Mouse (Mus musculus) kidney, adult 11 months (tissue): Measurements from ENCODE around the gene Clec2e.

ENCODE experiments used
- DNase-seq: peaks from one replicate; pipeline ENCODE4 v3.0.0; 2022

The Clec2e gene

GRCm38 (mm10) chr6:129056237-129056636 lies 44.5 kb downstream of the Clec2e start:
- no peak for DNase-seq

GRCm38 (mm10) chr6:129051731-129052130 lies 49.0 kb downstream of the Clec2e start:
- no peak for DNase-seq

GRCm38 (mm10) chr6:129051086-129051485 lies 49.6 kb downstream of the Clec2e start:
- no peak for DNase-seq

GRCm38 (mm10) chr6:129049596-129050251 lies 51.0 kb downstream of the Clec2e start:
- no peak for DNase-seq

- peak; percentile 62 for DNase-seq
Measured at GRCm38 (mm10) chr6:129048857-129049473, 51.7 kb downstream of the Clec2e start.

- DNase-seq, result no peak
Measured at GRCm38 (mm10) chr6:129048381-129048780, 52.3 kb downstream of the Clec2e start.

- DNase-seq, result no peak
Measured at GRCm38 (mm10) chr6:129045601-129046000, 55.1 kb downstream of the Clec2e start, which contains the start of gene Klrb1f. Klrb1f (plus strand) TSS chr6:129045901.

- DNase-seq, result no peak
Measured at GRCm38 (mm10) chr6:129042470-129042869, 58.2 kb downstream of the Clec2e start.
